Mouse (Mus musculus): ENCODE measurements around the gene Gm17631.
"Not testable (repeated sequence)": the region's sequence is repeated elsewhere in the genome, so short reads cannot be mapped to it uniquely, and the experiment has no call there.

The Gm17631 gene

GRCm38 (mm10) chr6:129862349-129862748, at the start of gene Gm17631:
Gene Gm17631 (plus strand): TSS chr6:129862649.
- not testable (repeated sequence) for DNase-seq

- DNase-seq: no peak
Measured at GRCm38 (mm10) chr6:129817731-129818130, 44.7 kb upstream of the Gm17631 start.

DNA sequence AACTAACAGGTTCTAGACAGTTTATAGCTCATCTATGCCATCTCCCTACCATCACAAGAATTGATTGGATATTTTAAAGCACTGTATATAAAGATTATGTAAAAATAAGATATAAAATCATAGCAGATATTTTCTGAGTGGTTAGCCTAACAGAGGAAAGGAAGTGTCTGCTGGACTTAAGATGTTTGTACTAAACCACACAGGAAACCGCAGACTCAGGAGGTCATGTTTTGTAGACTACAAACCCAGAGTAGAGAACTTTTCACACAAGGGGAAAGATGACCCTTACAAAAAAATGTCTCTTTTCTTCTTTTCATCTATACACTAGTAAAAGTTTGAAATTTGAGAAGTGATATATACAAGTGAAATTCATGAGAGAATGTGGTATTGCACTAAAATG, 38.4 kb upstream of the Gm17631 start:
- no peak for DNase-seq

DNA sequence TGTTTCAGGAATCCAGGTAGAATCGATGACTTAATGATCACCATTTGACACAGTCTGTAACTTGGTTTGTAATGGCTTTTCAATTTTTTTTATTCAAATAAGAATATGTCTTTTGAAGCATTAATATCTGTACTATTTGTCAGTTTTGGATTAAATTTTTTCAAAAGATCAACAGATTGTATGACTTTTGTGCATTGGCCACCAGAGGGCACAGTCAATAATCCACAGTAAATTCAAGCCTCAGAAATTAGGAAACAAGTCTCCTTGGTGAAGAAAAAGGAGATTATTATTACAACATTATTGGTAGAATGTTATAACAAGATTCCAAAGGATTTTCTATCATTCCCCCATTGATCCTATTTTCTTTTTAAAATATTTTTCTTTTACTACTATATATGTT, 36.9 kb upstream of the Gm17631 start:
- no peak for DNase-seq

DNA sequence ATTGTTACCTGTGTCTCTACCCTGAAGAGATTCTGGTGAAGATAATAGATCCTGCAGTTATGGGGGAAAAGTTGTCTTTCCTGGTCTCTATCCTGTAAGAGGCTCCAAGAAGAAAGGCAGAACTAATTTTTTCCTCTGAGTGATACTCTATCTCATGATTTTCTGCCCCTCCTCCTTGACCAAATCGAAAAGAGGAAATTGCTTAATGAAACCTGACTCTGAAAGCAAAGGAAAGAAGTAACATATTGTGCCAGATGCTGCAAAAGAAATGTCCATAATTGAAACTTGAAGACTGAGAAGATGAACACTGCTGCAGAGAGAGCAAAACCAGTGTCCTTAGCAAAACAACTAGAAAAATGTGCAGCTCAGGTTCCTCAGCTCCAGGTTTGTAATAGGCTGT, 14.1 kb downstream of the Gm17631 start, which contains the start of gene Klra17:
Gene Klra17 (minus strand): TSS at position 124 of the 400 bp plus-strand sequence.
- DNase-seq: no peak

GRCm38 (mm10) chr6:129882525-129882924, 20.1 kb downstream of the Gm17631 start:
- DNase-seq: no peak
